Mouse (Mus musculus) cerebellum, adult 2 months (tissue): Measurements from ENCODE around the gene Rassf3.

ENCODE experiments used
- CTCF ChIP-seq: fragments of 200-500 bp; IDR thresholded peaks from 2 replicates; pipeline ENCODE4 v1.5.1; 2011; ENCODE audit warnings: low read depth, mild to moderate bottlenecking, control low read depth, low read length, moderate library complexity, borderline replicate concordance; ENCODE audit not compliant: insufficient read depth
- POLR2A ChIP-seq: fragments of 200-500 bp; IDR thresholded peaks from 2 replicates; pipeline ENCODE4 v1.6.1; 2011; ENCODE audit warnings: low read length, control low read depth, borderline replicate concordance; ENCODE audit not compliant: insufficient read depth

DNA sequence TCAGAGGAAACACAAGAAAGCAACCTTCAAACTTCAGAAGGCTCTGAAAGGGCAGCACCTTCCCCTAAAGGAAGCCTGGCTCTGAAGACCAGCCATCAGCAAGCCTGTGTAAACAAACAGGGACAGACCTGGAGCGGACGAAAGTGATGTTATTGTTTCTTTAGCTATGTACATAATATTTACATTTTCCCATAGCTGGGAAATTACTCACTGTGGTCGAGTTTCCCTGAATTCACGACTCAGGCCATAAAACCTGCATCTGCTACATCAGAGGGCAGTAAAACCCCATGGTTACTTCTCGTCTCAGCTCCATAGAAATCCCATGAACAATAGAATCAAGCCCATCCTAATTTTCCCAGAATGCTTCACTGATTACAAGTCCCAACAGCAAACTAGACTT, 11.1 kb downstream of the Rassf3 start:
- TF ChIP-seq CTCF, result no peak
- no peak for TF ChIP-seq POLR2A
